Mouse (Mus musculus) forebrain, embryonic 15.5 days (tissue): ENCODE results near the gene Nes. TPM values are rescaled to one million over a fixed set of nuclear protein-coding genes. Genes with fewer than 3 reads are reported as not detected.
A peak's percentile ranks its signal among the peaks of the same experiment; 100 is the strongest.

Experiments
- ATAC-seq: fragments of 200-750 bp; cut with Nextera tagmentation; replicated peaks from 2 replicates; pipeline ENCODE4 v1.8.0; 2017; ENCODE audit warnings: mild to moderate bottlenecking, moderate TSS enrichment, moderate library complexity
- H3K27ac ChIP-seq: fragments of 300-500 bp; sonication (generic); replicated peaks from 2 replicates; pipeline ENCODE4 v1.5.1; 2015; ENCODE audit warnings: mild to moderate bottlenecking, inconsistent platforms
- H3K27me3 ChIP-seq: fragments of 300-500 bp; sonication (generic); 2 replicates; pipeline ENCODE4 v1.6.1; 2015; ENCODE audit warnings: inconsistent platforms
- H3K36me3 ChIP-seq: fragments of 300-500 bp; sonication (generic); 2 replicates; pipeline ENCODE4 v1.6.1; 2015; ENCODE audit warnings: mild to moderate bottlenecking, inconsistent platforms
- H3K4me1 ChIP-seq: fragments of 300-500 bp; sonication (generic); 2 replicates; pipeline ENCODE4 v1.6.1; 2015; ENCODE audit warnings: inconsistent platforms
- H3K4me2 ChIP-seq: fragments of 300-500 bp; sonication (generic); replicated peaks from 2 replicates; pipeline ENCODE4 v1.6.1; 2015; ENCODE audit warnings: mild to moderate bottlenecking, inconsistent platforms
- H3K4me3 ChIP-seq: fragments of 300-500 bp; sonication (generic); 2 replicates; pipeline ENCODE4 v1.5.1; 2015; ENCODE audit warnings: mild to moderate bottlenecking, inconsistent platforms
- H3K9ac ChIP-seq: fragments of 300-500 bp; sonication (generic); replicated peaks from 2 replicates; pipeline ENCODE4 v1.6.1; 2015; ENCODE audit warnings: mild to moderate bottlenecking, inconsistent platforms
- H3K9me3 ChIP-seq: fragments of 300-500 bp; sonication (generic); 2 replicates; pipeline ENCODE4 v1.6.1; 2016; ENCODE audit warnings: inconsistent platforms
- WGBS: fragments of 180-500 bp; shearing (Covaris S2); methylation state at CpG from one replicate; pipeline ENCODE4 v1.1.7; 2015; ENCODE audit warnings: mixed read lengths; 5-methylcytosine and 5-hydroxymethylcytosine counted together
- polyA plus RNA-seq: library from polyadenylated mRNA; unstranded; fragments of >200 nt; fragmentation: Nextera tagmentation; extraction: Ambion mirVana; gene quantifications from 2 replicates; pipeline ENCODE4 v1.2.1, GENCODE M21; 2015

Nes gene
- polyA plus RNA-seq, 1 experiment from 2014 or later = 50.0 TPM

GRCm38 (mm10) chr3:88002291-88002976, 31.6 kb downstream of the Nes start:
- H3K27ac ChIP-seq = peak overlapping the region; percentile 42
- peaks cover 56% of the 10 kb centered on the region for H3K27me3 ChIP-seq
- no peak overlapping the region for H3K4me3 ChIP-seq
- peak; percentile 37 for ATAC-seq
- WGBS = 3% methylated on average over 17 of the region's 17 CpGs
- peak overlapping the region; percentile 1; the same call in 1 of the 2 replicates for H3K4me2 ChIP-seq
- H3K9me3 ChIP-seq = no peaks in the 10 kb centered on the region
- peaks cover 47% of the 10 kb centered on the region for H3K4me1 ChIP-seq
- no peaks in the 10 kb centered on the region for H3K36me3 ChIP-seq
- no peak overlapping the region for H3K9ac ChIP-seq

- H3K9me3 ChIP-seq = no peaks in the 10 kb centered on the region
- H3K4me1 ChIP-seq = peaks cover 16% of the 10 kb centered on the region
- peaks cover 22% of the 10 kb centered on the region for H3K27me3 ChIP-seq
- WGBS = 80% methylated on average over 18 of the region's 18 CpGs
- no peak overlapping the region for H3K9ac ChIP-seq
- no peak for ATAC-seq
- no peak overlapping the region for H3K27ac ChIP-seq
- H3K4me2 ChIP-seq = no peak overlapping the region
- H3K4me3 ChIP-seq = no peak overlapping the region
- H3K36me3 ChIP-seq = no peaks in the 10 kb centered on the region
Observed at GRCm38 (mm10) chr3:88005822-88006786, 35.2 kb downstream of the Nes start.

- Histone ChIP-seq H3K4me2 (no peak overlapping the region), H3K36me3 (no peaks in the 10 kb centered on the region), H3K27ac (no peak overlapping the region), H3K9me3 (no peaks in the 10 kb centered on the region), H3K4me3 (no peak overlapping the region), H3K27me3 (no peaks in the 10 kb centered on the region; the same call in 1 of the 2 replicates), H3K4me1 (no peaks in the 10 kb centered on the region), H3K9ac (no peak overlapping the region)
- WGBS = 8% methylated on average over 6 of the region's 6 CpGs
- no peak for ATAC-seq
Observed at GRCm38 (mm10) chr3:88010634-88011265, 39.9 kb downstream of the Nes start.

DNA sequence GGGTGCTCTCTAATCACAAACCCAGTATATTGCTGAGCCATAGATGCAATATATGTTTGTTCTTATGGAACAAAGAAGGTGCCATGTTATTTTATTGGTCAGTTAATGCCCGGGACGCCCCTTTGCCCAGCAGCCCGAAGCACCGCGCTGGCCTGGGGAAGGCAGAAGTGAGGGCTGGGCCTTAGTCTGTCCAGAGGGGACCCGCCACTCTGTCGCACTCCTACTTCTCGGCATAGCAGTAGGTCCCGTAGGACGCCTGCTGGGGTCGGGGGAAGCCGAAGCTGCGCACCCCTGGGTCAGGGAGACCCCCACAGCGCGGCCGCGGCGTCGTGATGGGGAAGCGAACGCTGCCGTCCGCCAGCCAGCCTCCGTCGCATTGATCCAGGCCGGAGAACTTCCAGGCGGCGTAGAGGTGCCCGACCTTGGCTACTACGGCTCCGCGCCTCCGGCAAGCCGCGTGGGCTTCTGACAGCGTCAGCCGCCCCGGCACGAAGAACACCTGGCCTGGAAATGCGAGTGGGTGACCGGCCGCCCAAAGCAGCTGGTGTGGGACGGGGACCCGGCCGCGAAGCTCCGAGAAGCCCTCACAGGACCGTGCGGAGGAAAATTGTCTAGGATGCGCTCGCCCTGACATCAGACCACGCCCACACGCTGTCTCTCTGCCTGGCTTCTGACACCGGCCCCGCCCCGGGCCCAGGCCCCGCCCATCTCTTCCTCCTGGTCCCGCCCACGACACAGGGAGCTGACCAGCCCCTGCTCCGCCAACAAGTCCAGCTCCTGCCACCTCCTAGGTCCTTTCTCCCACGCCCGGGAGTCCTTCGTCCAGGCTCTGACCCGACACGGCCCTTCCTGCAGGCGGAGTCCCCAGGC, 51.7 kb downstream of the Nes start:
- H3K27me3 ChIP-seq = peaks cover 72% of the 10 kb centered on the region
- H3K9ac ChIP-seq = peak overlapping the region; percentile 47
- H3K9me3 ChIP-seq = no peaks in the 10 kb centered on the region
- under 1% methylated on average over 66 of the region's 66 CpGs for WGBS
- H3K4me3 ChIP-seq = peak overlapping the region; percentile 57
- peak; percentile 81 for ATAC-seq
- peak overlapping the region; percentile 97 for H3K4me2 ChIP-seq
- H3K4me1 ChIP-seq = peaks cover 19% of the 10 kb centered on the region
- H3K36me3 ChIP-seq = no peaks in the 10 kb centered on the region
- H3K27ac ChIP-seq = no peak overlapping the region

DNA sequence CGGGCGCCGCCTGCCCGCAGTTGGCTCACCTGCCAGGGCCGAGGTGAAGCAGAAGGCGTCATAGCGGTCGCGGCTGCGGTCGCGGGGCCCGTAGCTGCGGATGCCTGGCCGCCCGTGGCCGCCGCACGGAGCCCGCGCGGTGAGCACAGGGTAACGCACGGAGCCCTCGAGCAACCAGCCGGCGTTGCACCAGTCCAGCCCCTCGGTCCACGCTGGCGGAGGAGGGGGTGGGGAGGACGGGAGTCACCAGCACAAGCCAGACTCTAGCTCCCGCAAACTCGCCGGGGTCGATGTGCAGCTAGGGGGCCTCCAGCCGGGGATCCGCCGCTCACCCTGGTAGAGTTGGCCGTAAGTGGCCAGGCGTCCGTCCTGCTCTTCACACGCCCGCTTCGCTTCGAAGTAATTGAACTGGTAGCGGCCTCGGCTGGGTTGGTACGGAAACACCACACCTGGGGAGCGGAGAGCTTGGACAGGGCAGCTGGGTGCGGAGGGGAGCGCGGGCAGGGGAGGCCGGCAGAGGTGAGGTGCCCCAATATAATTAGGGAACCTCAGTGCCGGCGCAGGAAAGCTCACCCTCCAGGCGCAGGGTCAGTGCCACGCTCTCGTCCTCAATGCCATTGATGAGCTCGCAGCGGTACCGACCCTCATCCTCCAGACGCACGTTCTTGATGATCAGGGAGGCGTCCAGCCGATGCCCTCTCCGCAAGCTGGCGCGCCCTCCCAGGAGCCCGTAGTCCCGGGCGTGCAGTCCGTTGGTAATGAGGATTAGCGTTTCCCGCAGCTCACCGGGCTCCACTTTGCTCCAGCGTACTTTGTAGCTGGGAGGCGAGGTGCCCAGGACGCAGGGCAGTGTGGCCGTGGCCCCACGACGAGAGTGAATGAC, 52.6 kb downstream of the Nes start:
- under 1% methylated on average over 81 of the region's 81 CpGs for WGBS
- peak overlapping the region; percentile 97 for H3K4me2 ChIP-seq
- peaks cover 19% of the 10 kb centered on the region for H3K4me1 ChIP-seq
- no peak overlapping the region for H3K27ac ChIP-seq
- H3K9me3 ChIP-seq = no peaks in the 10 kb centered on the region
- H3K4me3 ChIP-seq = peak overlapping the region; percentile 57
- peaks cover 74% of the 10 kb centered on the region for H3K27me3 ChIP-seq
- peak overlapping the region; percentile 47 for H3K9ac ChIP-seq
- no peaks in the 10 kb centered on the region for H3K36me3 ChIP-seq
- ATAC-seq = peak; percentile 71

DNA sequence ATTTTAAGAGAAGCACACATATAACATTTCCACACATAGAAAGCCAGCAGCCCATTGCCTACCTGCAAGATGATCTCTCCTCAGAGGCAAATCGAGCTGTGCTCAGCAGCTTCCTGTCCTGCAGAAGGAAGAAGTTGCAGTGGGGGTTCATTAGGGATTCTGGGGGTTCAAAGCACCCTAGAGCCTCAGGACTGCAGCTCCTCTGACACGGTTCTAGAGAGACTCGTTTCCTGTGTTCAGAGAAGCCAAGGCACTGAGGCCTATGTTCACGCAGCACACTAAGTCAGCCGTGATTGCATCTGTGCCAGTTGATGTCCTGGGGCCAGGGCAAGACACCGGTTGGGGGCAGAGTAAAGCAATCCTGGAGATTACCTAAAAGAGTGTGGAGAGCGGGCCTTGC, 55.9 kb downstream of the Nes start:
- no peak for ATAC-seq
- peaks cover 19% of the 10 kb centered on the region for H3K4me1 ChIP-seq
- peaks cover 60% of the 10 kb centered on the region for H3K27me3 ChIP-seq
- H3K27ac ChIP-seq = no peak overlapping the region
- H3K4me2 ChIP-seq = no peak overlapping the region
- H3K36me3 ChIP-seq = no peaks in the 10 kb centered on the region
- 71% methylated on average over 7 of the region's 7 CpGs for WGBS
- H3K4me3 ChIP-seq = no peak overlapping the region
- H3K9me3 ChIP-seq = no peaks in the 10 kb centered on the region
- H3K9ac ChIP-seq = no peak overlapping the region

DNA sequence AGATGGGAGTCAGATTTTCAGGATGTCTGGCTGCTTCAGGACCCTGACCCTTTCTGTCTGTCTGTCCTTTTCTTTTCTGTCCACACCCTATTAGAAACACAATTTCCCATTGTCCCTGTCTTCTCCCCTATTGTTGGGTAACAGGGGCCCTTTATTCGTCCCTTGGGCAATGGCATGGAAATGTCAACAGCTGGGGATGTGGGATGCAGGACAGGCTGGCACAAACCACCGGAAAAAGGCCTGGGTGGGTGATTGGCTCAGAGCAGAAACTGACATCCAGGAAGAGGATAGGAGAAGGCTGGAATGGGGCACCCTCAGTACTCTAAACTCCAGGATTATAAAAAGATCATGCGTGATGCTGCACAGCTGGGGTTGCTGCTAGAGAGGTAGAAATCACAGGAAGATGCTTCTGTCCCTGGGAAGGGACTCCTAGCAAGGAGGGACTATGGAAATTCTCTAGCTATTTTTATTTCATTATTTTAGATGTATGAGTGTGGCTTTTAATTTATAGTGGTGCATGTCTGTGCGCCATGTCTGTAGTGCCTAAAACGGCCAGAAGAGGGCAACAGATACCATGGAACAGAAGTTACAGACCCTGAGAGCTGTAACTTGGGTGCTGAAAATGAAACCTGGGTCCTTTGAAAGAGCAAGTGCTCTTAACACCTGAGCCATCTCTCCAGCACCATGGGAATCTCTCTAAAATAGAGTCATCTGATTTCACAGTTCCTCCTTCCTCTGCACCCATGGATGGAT, 56.7 kb downstream of the Nes start, which contains the start of gene Hapln2:
Hapln2 (minus strand) TSS at position 150 of the 753 bp plus-strand sequence.
- Histone ChIP-seq H3K27me3 (peaks cover 55% of the 10 kb centered on the region), H3K4me2 (no peak within 1 kb of the TSS), H3K36me3 (no peaks in the 10 kb centered on the region), H3K4me3 (no peak within 1 kb of the TSS), H3K9me3 (no peaks in the 10 kb centered on the region), H3K9ac (no peak within 1 kb of the TSS), H3K4me1 (peaks cover 15% of the 10 kb centered on the region), H3K27ac (no peak within 1 kb of the TSS)
- no peak for ATAC-seq
- 50% methylated on average over 5 of the region's 5 CpGs for WGBS

Other genes with a start within 250 kb of the Nes start
- 0.61 and 1.2 TPM in 2 replicates for gene Lrrc71, start 222.5 kb upstream of the Nes start, polyA plus RNA-seq
- 1.0 and 1.3 TPM in 2 replicates for gene Ntrk1, start 175.9 kb upstream of the Nes start, polyA plus RNA-seq
- 0.41 and 0.52 TPM in 2 replicates for gene Insrr, start 174.1 kb upstream of the Nes start, polyA plus RNA-seq
- gene Pear1, start 146.8 kb upstream of the Nes start, polyA plus RNA-seq = 4.7 and 7.2 TPM in 2 replicates
- not detected in 2 replicates for gene Sh2d2a, start 124.3 kb upstream of the Nes start, polyA plus RNA-seq
- gene Prcc, start 85.5 kb upstream of the Nes start, polyA plus RNA-seq = 16.5 and 17.3 TPM in 2 replicates
- gene Hdgf, start 64.8 kb upstream of the Nes start, polyA plus RNA-seq = 226 and 235 TPM in 2 replicates
- 62.7 and 68.2 TPM in 2 replicates for gene Mrpl24, start 51.6 kb upstream of the Nes start, polyA plus RNA-seq
- 49.7 and 50.0 TPM in 2 replicates for gene Isg20l2, start 40.8 kb upstream of the Nes start, polyA plus RNA-seq
- gene Rrnad1, start 40.4 kb upstream of the Nes start, polyA plus RNA-seq = 20.1 and 20.2 TPM in 2 replicates
- 14.9 and 18.4 TPM in 2 replicates for gene Crabp2, start 22.4 kb upstream of the Nes start, polyA plus RNA-seq
- gene Bcan, start 29.2 kb downstream of the Nes start, polyA plus RNA-seq = 26.6 and 27.2 TPM in 2 replicates
- 0.43 and 0.89 TPM in 2 replicates for gene Hapln2, start 56.5 kb downstream of the Nes start, polyA plus RNA-seq
- 29.7 and 31.1 TPM in 2 replicates for gene Gpatch4, start 72.0 kb downstream of the Nes start, polyA plus RNA-seq
- 167 and 170 TPM in 2 replicates for gene Naxe, start 87.4 kb downstream of the Nes start, polyA plus RNA-seq
- not detected in 2 replicates for gene Ttc24, start 107.2 kb downstream of the Nes start, polyA plus RNA-seq
- gene Iqgap3, start 110.9 kb downstream of the Nes start, polyA plus RNA-seq = 7.1 and 8.9 TPM in 2 replicates
- 20.1 and 21.3 TPM in 2 replicates for gene Mef2d, start 171.3 kb downstream of the Nes start, polyA plus RNA-seq